Mouse (Mus musculus) spleen, adult 2 months (tissue): Measurements from ENCODE around the gene Il10ra. TPM values are rescaled to one million over a fixed set of nuclear protein-coding genes. Genes with fewer than 3 reads are reported as not detected.

Experiments
- DNase-seq, 2 experiments: peaks; one replicate each; pipeline versions ENCODE4 v3.0.0 to v3.0.0-alpha.2; 2012 to 2021; ENCODE audit warnings: low spot score in 2 of 2, low read depth in 1 of 2
- H3K27ac ChIP-seq: fragments of 200-500 bp; 2 replicates; pipeline ENCODE4 v1.5.1; 2012; ENCODE audit warnings: low read length, inconsistent platforms; ENCODE audit not compliant: insufficient read depth
- H3K27me3 ChIP-seq: fragments of 200-500 bp; 2 replicates; pipeline ENCODE4 v1.6.1; 2012; ENCODE audit warnings: mild to moderate bottlenecking, moderate library complexity, low read length, inconsistent platforms; ENCODE audit not compliant: control insufficient read depth, insufficient read depth
- H3K36me3 ChIP-seq: fragments of 200-500 bp; 2 replicates; pipeline ENCODE4 v1.6.1; 2012; ENCODE audit warnings: mild to moderate bottlenecking, low read length, inconsistent platforms; ENCODE audit not compliant: control insufficient read depth, insufficient read depth
- H3K4me1 ChIP-seq: fragments of 200-500 bp; 2 replicates; pipeline ENCODE4 v1.6.1; 2011; ENCODE audit warnings: inconsistent platforms; ENCODE audit not compliant: control insufficient read depth, insufficient read depth, insufficient read length
- H3K4me3 ChIP-seq: fragments of 200-500 bp; 2 replicates; pipeline ENCODE4 v1.5.1; 2011; ENCODE audit warnings: mild to moderate bottlenecking, inconsistent platforms; ENCODE audit not compliant: insufficient read depth, insufficient read length; ENCODE audit errors: extremely low read depth
- CTCF ChIP-seq: fragments of 200-500 bp; IDR thresholded peaks from 2 replicates; pipeline ENCODE4 v1.5.1; 2011; ENCODE audit warnings: mild to moderate bottlenecking, inconsistent platforms; ENCODE audit not compliant: insufficient read depth, insufficient read length, insufficient replicate concordance; ENCODE audit errors: extremely low read depth
- POLR2A ChIP-seq: fragments of 200-500 bp; IDR thresholded peaks from 2 replicates; pipeline ENCODE4 v1.6.1; 2011; ENCODE audit warnings: low read depth, low read length, inconsistent platforms
- WGBS: fragments of 180-500 bp; shearing (Covaris S2); methylation state at CpG from one replicate; pipeline ENCODE4 v1.1.7; 2018; 5-methylcytosine and 5-hydroxymethylcytosine counted together
- polyA plus RNA-seq: library from polyadenylated mRNA; depleted of rRNA; stranded (reverse); fragments of >200 nt; gene quantifications from 2 replicates; pipeline ENCODE4 v1.2.3, GENCODE M21; 2012

The Il10ra gene
- polyA plus RNA-seq, 1 experiment: 65.1 TPM

GRCm38 (mm10) chr9:45261466-45261865, 7.5 kb downstream of the Il10ra start:
- Histone ChIP-seq H3K4me1 (peaks cover 6% of the 10 kb centered on the region; the same call in 1 of the 2 replicates), H3K4me3 (no peak overlapping the region), H3K36me3 (peaks cover 74% of the 10 kb centered on the region), H3K27me3 (no peaks in the 10 kb centered on the region), H3K27ac (no peak overlapping the region)
- TF ChIP-seq CTCF (no peak), POLR2A (no peak)
- no peak for DNase-seq
- WGBS: 83% methylated on average over 4 of the region's 4 CpGs

GRCm38 (mm10) chr9:45259065-45259464, 9.9 kb downstream of the Il10ra start:
- peaks cover 74% of the 10 kb centered on the region for H3K36me3 ChIP-seq
- no peaks in the 10 kb centered on the region; the same call in 1 of the 2 replicates for H3K4me1 ChIP-seq
- DNase-seq: no peak
- 83% methylated on average over 13 of the region's 13 CpGs for WGBS
- no peak overlapping the region for H3K4me3 ChIP-seq
- TF ChIP-seq POLR2A: no peak
- no peak overlapping the region for H3K27ac ChIP-seq
- H3K27me3 ChIP-seq: no peaks in the 10 kb centered on the region

- DNase-seq: no peak
- TF ChIP-seq POLR2A (no peak), CTCF (no peak)
- H3K4me3 ChIP-seq: no peak overlapping the region
- H3K27ac ChIP-seq: no peak overlapping the region
- peaks cover 10% of the 10 kb centered on the region; the same call in 1 of the 2 replicates for H3K4me1 ChIP-seq
- H3K36me3 ChIP-seq: peaks cover 60% of the 10 kb centered on the region
- H3K27me3 ChIP-seq: no peaks in the 10 kb centered on the region
- 94% methylated on average over 5 of the region's 5 CpGs for WGBS
Observed at GRCm38 (mm10) chr9:45255967-45256366, 13.0 kb downstream of the Il10ra start.

- peaks cover 58% of the 10 kb centered on the region for H3K36me3 ChIP-seq
Observed at GRCm38 (mm10) chr9:45255431-45255830, 13.5 kb downstream of the Il10ra start.

GRCm38 (mm10) chr9:45254605-45255004, 14.3 kb downstream of the Il10ra start:
- H3K36me3 ChIP-seq: peaks cover 52% of the 10 kb centered on the region
- TF ChIP-seq POLR2A (no peak), CTCF (no peak)

More at GRCm38 (mm10) chr9:45255431-45255830, 13.5 kb downstream of the Il10ra start:
- Histone ChIP-seq H3K4me3 (no peak overlapping the region), H3K27me3 (no peaks in the 10 kb centered on the region), H3K4me1 (peaks cover 15% of the 10 kb centered on the region; the same call in 1 of the 2 replicates), H3K27ac (0 out of 2 replicates have a peak overlapping the region, but pooled peaks have one; percentile 2)
- 91% methylated on average over 4 of the region's 4 CpGs for WGBS
- no peak for DNase-seq
- TF ChIP-seq POLR2A (no peak), CTCF (no peak)

GRCm38 (mm10) chr9:45254021-45254420, 14.9 kb downstream of the Il10ra start:
- no peak for TF ChIP-seq CTCF
- no peak for TF ChIP-seq POLR2A
- WGBS: 74% methylated on average over 6 of the region's 6 CpGs
- Histone ChIP-seq H3K4me3 (no peak overlapping the region), H3K36me3 (peaks cover 48% of the 10 kb centered on the region), H3K4me1 (peaks cover 30% of the 10 kb centered on the region), H3K27me3 (no peaks in the 10 kb centered on the region), H3K27ac (peak overlapping the region; percentile 44)
- DNase-seq: no peak

More at GRCm38 (mm10) chr9:45254605-45255004, 14.3 kb downstream of the Il10ra start:
- no peak for DNase-seq
- no peaks in the 10 kb centered on the region for H3K27me3 ChIP-seq
- 45% methylated on average over 4 of the region's 4 CpGs for WGBS
- no peak overlapping the region for H3K4me3 ChIP-seq
- H3K4me1 ChIP-seq: peaks cover 24% of the 10 kb centered on the region
- peak overlapping the region; percentile 44 for H3K27ac ChIP-seq

- Histone ChIP-seq H3K4me1 (peaks cover 45% of the 10 kb centered on the region), H3K4me3 (no peak overlapping the region), H3K27me3 (no peaks in the 10 kb centered on the region), H3K36me3 (peaks cover 35% of the 10 kb centered on the region), H3K27ac (peak overlapping the region; percentile 52)
- WGBS: 58% methylated on average over 6 of the region's 6 CpGs
- TF ChIP-seq POLR2A (no peak), CTCF (no peak)
- DNase-seq: no peak
Observed at GRCm38 (mm10) chr9:45252395-45252794, 16.6 kb downstream of the Il10ra start.
